Mouse (Mus musculus) spleen, adult 12 weeks (tissue): ENCODE measurements around the gene Ppp3ca.

Experiments used
- DNase-seq: peaks from one replicate; pipeline ENCODE4 v3.0.0; 2022; ENCODE audit warnings: low spot score

Ppp3ca gene

GRCm38 (mm10) chr3:136862051-136862837 is 192.3 kb downstream of the Ppp3ca start:
- no peak for DNase-seq

- no peak for DNase-seq
Observed at GRCm38 (mm10) chr3:136863127-136863526, 193.2 kb downstream of the Ppp3ca start.

GRCm38 (mm10) chr3:136864306-136864705 is 194.4 kb downstream of the Ppp3ca start:
- DNase-seq = no peak

GRCm38 (mm10) chr3:136865176-136865859 is 195.4 kb downstream of the Ppp3ca start:
- no peak for DNase-seq

- DNase-seq = no peak
Observed at GRCm38 (mm10) chr3:136866095-136866494, 196.2 kb downstream of the Ppp3ca start.

- no peak for DNase-seq
Observed at GRCm38 (mm10) chr3:136866571-136866970, 196.6 kb downstream of the Ppp3ca start.

- DNase-seq = no peak
Observed at GRCm38 (mm10) chr3:136867366-136867765, 197.4 kb downstream of the Ppp3ca start.

GRCm38 (mm10) chr3:136871772-136872532 is 202.0 kb downstream of the Ppp3ca start:
- no peak for DNase-seq

GRCm38 (mm10) chr3:136872533-136873095 is 202.7 kb downstream of the Ppp3ca start:
- DNase-seq = no peak

- DNase-seq = no peak
Observed at GRCm38 (mm10) chr3:136873809-136874449, 204.0 kb downstream of the Ppp3ca start.

- no peak for DNase-seq
Observed at GRCm38 (mm10) chr3:136874566-136874965, 204.6 kb downstream of the Ppp3ca start.

- DNase-seq = no peak
Observed at GRCm38 (mm10) chr3:136887741-136888140, 217.8 kb downstream of the Ppp3ca start.

GRCm38 (mm10) chr3:136892140-136892539 is 222.2 kb downstream of the Ppp3ca start:
- DNase-seq = no peak

- no peak for DNase-seq
Observed at GRCm38 (mm10) chr3:136893596-136894402, 223.9 kb downstream of the Ppp3ca start.

GRCm38 (mm10) chr3:136895498-136895897 is 225.6 kb downstream of the Ppp3ca start:
- DNase-seq = peak; percentile 4

- DNase-seq = no peak
Observed at GRCm38 (mm10) chr3:136896276-136896675, 226.4 kb downstream of the Ppp3ca start.

GRCm38 (mm10) chr3:136899744-136900143 is 229.8 kb downstream of the Ppp3ca start:
- DNase-seq = no peak

GRCm38 (mm10) chr3:136900986-136901385 is 231.1 kb downstream of the Ppp3ca start:
- no peak for DNase-seq

GRCm38 (mm10) chr3:136902776-136903175 is 232.9 kb downstream of the Ppp3ca start:
- DNase-seq = no peak

- DNase-seq = no peak
Observed at GRCm38 (mm10) chr3:136905577-136905976, 235.7 kb downstream of the Ppp3ca start.

GRCm38 (mm10) chr3:136909534-136909933 is 239.6 kb downstream of the Ppp3ca start:
- no peak for DNase-seq
